Mouse (Mus musculus) forebrain, embryonic 14.5 days (tissue): ENCODE data around the gene Cirbp. TPM values are rescaled to one million over a fixed set of nuclear protein-coding genes. Genes with fewer than 3 reads are reported as not detected.

Source experiments
- ATAC-seq: fragments of 200-750 bp; cut with Nextera tagmentation; 2 replicates; pipeline ENCODE4 v1.8.0; 2017; ENCODE audit warnings: mild to moderate bottlenecking, moderate library complexity
- DNase-seq: peaks from one replicate; pipeline ENCODE4 v3.0.0-alpha.2; 2015; ENCODE audit warnings: low spot score
- H3K27ac ChIP-seq: fragments of 300-500 bp; sonication (generic); 2 replicates; pipeline ENCODE4 v1.5.1; 2014; ENCODE audit warnings: low read depth, mild to moderate bottlenecking, control low read depth, low read length, moderate library complexity
- H3K27me3 ChIP-seq: fragments of 300-500 bp; sonication (generic); replicated peaks from 2 replicates; pipeline ENCODE4 v1.6.1; 2014; ENCODE audit warnings: low read length, control low read depth, mixed read lengths; ENCODE audit not compliant: control insufficient read depth, insufficient read depth
- H3K36me3 ChIP-seq: fragments of 300-500 bp; sonication (generic); 2 replicates; pipeline ENCODE4 v1.6.1; 2014; ENCODE audit warnings: low read length, control low read depth; ENCODE audit not compliant: control insufficient read depth, insufficient read depth
- H3K4me1 ChIP-seq: fragments of 300-500 bp; sonication (generic); 2 replicates; pipeline ENCODE4 v1.6.1; 2014; ENCODE audit warnings: antibody characterized with exemption, low read length, control low read depth; ENCODE audit not compliant: control insufficient read depth, insufficient read depth
- H3K4me2 ChIP-seq: fragments of 300-500 bp; sonication (generic); 2 replicates; pipeline ENCODE4 v1.6.1; 2014; ENCODE audit warnings: mild to moderate bottlenecking, control low read depth, low read length
- H3K4me3 ChIP-seq: fragments of 300-500 bp; sonication (generic); 2 replicates; pipeline ENCODE4 v1.5.1; 2014; ENCODE audit warnings: low read depth, low read length, control low read depth
- H3K9ac ChIP-seq: fragments of 300-500 bp; sonication (generic); 2 replicates; pipeline ENCODE4 v1.6.1; 2014; ENCODE audit warnings: mild to moderate bottlenecking, low read length, control low read depth, moderate library complexity
- H3K9me3 ChIP-seq: fragments of 300-500 bp; sonication (generic); replicated peaks from 2 replicates; pipeline ENCODE4 v1.6.1; 2016; ENCODE audit warnings: low read length, control low read depth, mixed read lengths; ENCODE audit not compliant: control insufficient read depth
- WGBS: fragments of 180-500 bp; shearing (Covaris S2); extraction: QIAGEN DNeasy Blood & Tissue Kit; methylation state at CpG from one replicate; pipeline ENCODE4 v1.1.7; 2014; 5-methylcytosine and 5-hydroxymethylcytosine counted together
- polyA plus RNA-seq: library from polyadenylated mRNA; unstranded; fragments of >200 nt; fragmentation: Nextera tagmentation; extraction: Ambion mirVana; gene quantifications from 2 replicates; pipeline ENCODE4 v1.2.1, GENCODE M21; 2014

Cirbp gene
- polyA plus RNA-seq, 1 experiment from 2014 or later, result 266 TPM

GRCm38 (mm10) chr10:80136179-80136951 lies 29.4 kb upstream of the Cirbp start:
- Histone ChIP-seq H3K4me1 (peaks cover 17% of the 10 kb centered on the region), H3K27ac (peak overlapping the region; percentile 33; the same call in 1 of the 2 replicates), H3K9me3 (no peaks in the 10 kb centered on the region), H3K4me3 (peak overlapping the region; percentile 83), H3K36me3 (peaks cover 46% of the 10 kb centered on the region), H3K4me2 (peak overlapping the region; percentile 95), H3K9ac (peak overlapping the region; percentile 93), H3K27me3 (0 out of 2 replicates have a peak, but pooled peaks cover 5% of the 10 kb centered on the region)
- 18% methylated on average over 49 of the region's 49 CpGs for WGBS
- DNase-seq (no peak), ATAC-seq (no peak)

- no peak for ATAC-seq
These were observed 28.7 kb upstream of the Cirbp start for GRCm38 (mm10) chr10:80136952-80137625.

GRCm38 (mm10) chr10:80137626-80138552 lies 27.9 kb upstream of the Cirbp start:
- Histone ChIP-seq H3K4me1 (peaks cover 22% of the 10 kb centered on the region), H3K9ac (peak overlapping the region; percentile 93), H3K36me3 (peaks cover 31% of the 10 kb centered on the region), H3K4me3 (peak overlapping the region; percentile 83), H3K9me3 (no peaks in the 10 kb centered on the region), H3K4me2 (peak overlapping the region; percentile 95), H3K27ac (peak overlapping the region; percentile 93), H3K27me3 (0 out of 2 replicates have a peak, but pooled peaks cover 5% of the 10 kb centered on the region)
- peak; percentile 68 for DNase-seq
- WGBS, result 1% methylated on average over 29 of the region's 33 CpGs
- no peak for ATAC-seq

More at GRCm38 (mm10) chr10:80136952-80137625, 28.7 kb upstream of the Cirbp start:
- 0 out of 2 replicates have a peak, but pooled peaks cover 5% of the 10 kb centered on the region for H3K27me3 ChIP-seq
- H3K27ac ChIP-seq, result peak overlapping the region; percentile 93
- 3% methylated on average over 28 of the region's 29 CpGs for WGBS
- H3K4me1 ChIP-seq, result peaks cover 18% of the 10 kb centered on the region
- peak; percentile 57 for DNase-seq
- H3K9me3 ChIP-seq, result no peaks in the 10 kb centered on the region
- H3K4me3 ChIP-seq, result peak overlapping the region; percentile 83
- H3K9ac ChIP-seq, result peak overlapping the region; percentile 93
- peaks cover 39% of the 10 kb centered on the region for H3K36me3 ChIP-seq
- peak overlapping the region; percentile 95 for H3K4me2 ChIP-seq

GRCm38 (mm10) chr10:80138553-80139438 lies 27.0 kb upstream of the Cirbp start, which contains the start of gene Atp5d:
Atp5d (plus strand) TSS chr10:80138632.
- Histone ChIP-seq H3K4me2 (peak within 1 kb of the TSS; percentile 95), H3K9ac (peak within 1 kb of the TSS; percentile 93), H3K4me1 (peaks cover 24% of the 10 kb centered on the region), H3K27me3 (0 out of 2 replicates have a peak, but pooled peaks cover 5% of the 10 kb centered on the region), H3K9me3 (no peaks in the 10 kb centered on the region), H3K4me3 (peak within 1 kb of the TSS; percentile 83), H3K27ac (peak within 1 kb of the TSS; percentile 93), H3K36me3 (peaks cover 27% of the 10 kb centered on the region)
- WGBS, result under 1% methylated on average over 81 of the region's 94 CpGs
- ATAC-seq (peak; percentile 5), DNase-seq (peak; percentile 77)

- peaks cover 27% of the 10 kb centered on the region for H3K36me3 ChIP-seq
- H3K4me1 ChIP-seq, result peaks cover 24% of the 10 kb centered on the region
- H3K27me3 ChIP-seq, result 0 out of 2 replicates have a peak, but pooled peaks cover 5% of the 10 kb centered on the region
- DNase-seq (no peak), ATAC-seq (no peak)
- H3K4me3 ChIP-seq, result peak overlapping the region; percentile 83
- peak overlapping the region; percentile 93 for H3K9ac ChIP-seq
- peak overlapping the region; percentile 95 for H3K4me2 ChIP-seq
- 1% methylated on average over 10 of the region's 10 CpGs for WGBS
- no peaks in the 10 kb centered on the region for H3K9me3 ChIP-seq
- peak overlapping the region; percentile 93; the same call in 1 of the 2 replicates for H3K27ac ChIP-seq
These were observed 26.4 kb upstream of the Cirbp start for GRCm38 (mm10) chr10:80139439-80139775.

GRCm38 (mm10) chr10:80139975-80140665 lies 25.7 kb upstream of the Cirbp start:
- ATAC-seq (no peak), DNase-seq (no peak)
- 73% methylated on average over 11 of the region's 11 CpGs for WGBS
- no peaks in the 10 kb centered on the region for H3K9me3 ChIP-seq
- H3K4me3 ChIP-seq, result no peak overlapping the region
- H3K4me1 ChIP-seq, result peaks cover 24% of the 10 kb centered on the region
- no peak overlapping the region for H3K9ac ChIP-seq
- peaks cover 27% of the 10 kb centered on the region for H3K36me3 ChIP-seq
- 0 out of 2 replicates have a peak, but pooled peaks cover 5% of the 10 kb centered on the region for H3K27me3 ChIP-seq
- no peak overlapping the region for H3K27ac ChIP-seq
- H3K4me2 ChIP-seq, result no peak overlapping the region

GRCm38 (mm10) chr10:80140666-80141035 lies 25.1 kb upstream of the Cirbp start, which contains the start of gene Cbarp:
Cbarp (minus strand) TSS chr10:80140835.
- peak within 1 kb of the TSS; percentile 81 for H3K4me3 ChIP-seq
- H3K4me2 ChIP-seq, result peak within 1 kb of the TSS; percentile 95
- H3K27ac ChIP-seq, result peak within 1 kb of the TSS; percentile 93
- 0 out of 2 replicates have a peak, but pooled peaks cover 5% of the 10 kb centered on the region for H3K27me3 ChIP-seq
- H3K9ac ChIP-seq, result peak within 1 kb of the TSS; percentile 54
- no peaks in the 10 kb centered on the region for H3K9me3 ChIP-seq
- peaks cover 24% of the 10 kb centered on the region for H3K4me1 ChIP-seq
- peaks cover 25% of the 10 kb centered on the region for H3K36me3 ChIP-seq
- DNase-seq (no peak), ATAC-seq (no peak)
- whole genome bisulfite sequencing, result 77% methylated on average over 10 of the region's 10 CpGs
